Mouse (Mus musculus) kidney, adult 2 months (tissue): ENCODE measurements at regions not wholly inside any gene's neighbourhood (a gene's known extent, or its start where the extent isn't known, plus 50 kb on each side); places are given as distances from the start of the nearest gene placed in this dataset.

ENCODE experiments used
- DNase-seq: peaks from one replicate; pipeline ENCODE4 v3.0.0; 2021
- H3K27ac ChIP-seq: fragments of 200-500 bp; 2 replicates; pipeline ENCODE4 v1.5.1; 2012; ENCODE audit warnings: low read depth, low read length, control low read depth, inconsistent platforms; ENCODE audit not compliant: insufficient read depth
- H3K27me3 ChIP-seq: fragments of 200-500 bp; replicated peaks from 2 replicates; pipeline ENCODE4 v1.6.1; 2012; ENCODE audit warnings: mild to moderate bottlenecking, moderate library complexity, low read length, inconsistent platforms; ENCODE audit not compliant: control insufficient read depth, insufficient read depth
- H3K36me3 ChIP-seq: fragments of 200-500 bp; 2 replicates; pipeline ENCODE4 v1.6.1; 2012; ENCODE audit warnings: mild to moderate bottlenecking, moderate library complexity, low read length, inconsistent platforms; ENCODE audit not compliant: control insufficient read depth, insufficient read depth
- H3K4me1 ChIP-seq: fragments of 200-500 bp; 2 replicates; pipeline ENCODE4 v1.6.1; 2011; ENCODE audit warnings: low read length; ENCODE audit not compliant: control insufficient read depth, insufficient read depth
- H3K4me3 ChIP-seq: fragments of 200-500 bp; 2 replicates; pipeline ENCODE4 v1.5.1; 2011; ENCODE audit warnings: mild to moderate bottlenecking, low read depth, low read length, control low read depth; ENCODE audit not compliant: insufficient read depth
- CTCF ChIP-seq: fragments of 200-500 bp; conservative IDR thresholded peaks from 2 replicates; pipeline ENCODE4 v1.5.1; 2011; ENCODE audit warnings: low read depth, mild to moderate bottlenecking, control low read depth, low read length, moderate library complexity, mixed read lengths; ENCODE audit not compliant: insufficient read depth, insufficient read length
- POLR2A ChIP-seq: fragments of 200-500 bp; IDR thresholded peaks from one replicate; pipeline ENCODE4 v1.6.1; 2011; ENCODE audit warnings: low read depth, low read length, control low read depth
- WGBS: fragments of 180-500 bp; shearing (Covaris S2); methylation state at CpG from one replicate; pipeline ENCODE4 v1.1.7; 2018; 5-methylcytosine and 5-hydroxymethylcytosine counted together

- Histone ChIP-seq H3K36me3 (no peaks in the 10 kb centered on the region), H3K27me3 (no peaks in the 10 kb centered on the region), H3K27ac (no peak overlapping the region), H3K4me1 (no peaks in the 10 kb centered on the region), H3K4me3 (no peak overlapping the region)
- TF ChIP-seq CTCF (no peak), POLR2A (no peak)
- DNase-seq = no peak
- WGBS = 52% methylated on average over 5 of the region's 5 CpGs
Observed at GRCm38 (mm10) chr2:50538068-50538467, 241.5 kb upstream of the Mmadhc start.

GRCm38 (mm10) chr2:50535085-50535878 lies 238.7 kb upstream of the Mmadhc start:
- 93% methylated on average over 4 of the region's 4 CpGs for WGBS
- no peak for DNase-seq
- Histone ChIP-seq H3K27me3 (no peaks in the 10 kb centered on the region), H3K27ac (no peak overlapping the region), H3K36me3 (no peaks in the 10 kb centered on the region), H3K4me3 (no peak overlapping the region), H3K4me1 (no peaks in the 10 kb centered on the region)
- TF ChIP-seq POLR2A (no peak), CTCF (no peak)

- no peak overlapping the region for H3K4me3 ChIP-seq
- no peaks in the 10 kb centered on the region for H3K27me3 ChIP-seq
- no peak for DNase-seq
- no peak for TF ChIP-seq POLR2A
- no peak for TF ChIP-seq CTCF
- H3K4me1 ChIP-seq = no peaks in the 10 kb centered on the region
- H3K27ac ChIP-seq = no peak overlapping the region
- 90% methylated on average over 2 of the region's 2 CpGs for WGBS
- H3K36me3 ChIP-seq = no peaks in the 10 kb centered on the region
Observed at GRCm38 (mm10) chr2:50533702-50534101, 237.1 kb upstream of the Mmadhc start.

DNA sequence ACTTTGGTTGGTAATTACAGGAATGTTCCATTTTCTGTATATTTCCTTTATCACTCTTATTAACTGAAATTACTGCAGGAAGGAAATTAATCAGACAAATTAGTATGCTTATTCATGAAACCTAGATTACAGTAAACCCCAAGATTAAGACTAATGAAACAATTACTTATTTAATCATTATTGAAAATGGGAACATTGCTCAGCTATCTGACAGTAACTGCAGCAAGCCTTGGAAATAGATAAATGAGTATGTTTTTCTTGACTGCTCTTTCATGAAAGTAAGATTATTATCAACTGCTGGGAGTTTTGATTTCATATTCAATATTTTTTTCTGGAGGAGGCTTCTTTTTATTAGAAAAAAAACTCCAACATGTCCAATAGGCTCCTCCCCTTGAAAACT lies 230.8 kb upstream of the Mmadhc start:
- H3K4me1 ChIP-seq = no peaks in the 10 kb centered on the region
- DNase-seq = no peak
- no peak for TF ChIP-seq CTCF
- TF ChIP-seq POLR2A = no peak
- H3K36me3 ChIP-seq = no peaks in the 10 kb centered on the region
- no peak overlapping the region for H3K4me3 ChIP-seq
- H3K27ac ChIP-seq = no peak overlapping the region
- H3K27me3 ChIP-seq = no peaks in the 10 kb centered on the region

- WGBS = 89% methylated on average over 10 of the region's 10 CpGs
- TF ChIP-seq CTCF (no peak), POLR2A (no peak)
Observed at GRCm38 (mm10) chr2:50524838-50525615, 228.4 kb upstream of the Mmadhc start.

DNA sequence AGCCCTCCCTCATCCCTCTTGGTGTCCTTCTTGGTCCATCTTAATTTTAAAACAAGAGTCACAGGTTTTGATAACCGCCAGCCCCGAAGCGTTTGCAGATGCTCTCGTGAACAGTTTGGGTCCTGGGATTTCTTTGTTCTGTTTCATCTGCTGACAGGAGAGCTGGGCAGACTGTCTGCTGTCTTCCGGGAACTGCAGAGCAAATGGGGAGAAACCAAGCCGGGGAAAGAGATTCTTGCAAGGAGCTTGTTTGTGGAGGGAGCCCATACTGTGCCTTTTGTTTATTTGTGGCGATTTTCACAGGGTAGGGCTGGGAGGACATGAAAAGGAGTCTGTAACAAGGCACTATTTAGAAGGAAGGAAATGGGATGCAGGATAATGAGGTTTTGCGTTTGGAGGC lies 223.6 kb upstream of the Mmadhc start:
- TF ChIP-seq CTCF (no peak), POLR2A (no peak)
- WGBS = 67% methylated on average over 8 of the region's 8 CpGs
- no peak for DNase-seq
- H3K27me3 ChIP-seq = no peaks in the 10 kb centered on the region
- H3K4me1 ChIP-seq = no peaks in the 10 kb centered on the region; the same call in 1 of the 2 replicates
- no peak overlapping the region for H3K4me3 ChIP-seq
- no peak overlapping the region for H3K27ac ChIP-seq
- no peaks in the 10 kb centered on the region for H3K36me3 ChIP-seq

More at GRCm38 (mm10) chr2:50524838-50525615, 228.4 kb upstream of the Mmadhc start:
- no peaks in the 10 kb centered on the region for H3K27me3 ChIP-seq
- H3K4me3 ChIP-seq = no peak overlapping the region
- H3K4me1 ChIP-seq = no peaks in the 10 kb centered on the region
- H3K27ac ChIP-seq = no peak overlapping the region
- H3K36me3 ChIP-seq = no peaks in the 10 kb centered on the region
- no peak for DNase-seq

GRCm38 (mm10) chr2:50519129-50519504 lies 222.5 kb upstream of the Mmadhc start:
- TF ChIP-seq POLR2A (no peak), CTCF (no peak)
- no peak overlapping the region for H3K4me3 ChIP-seq
- H3K36me3 ChIP-seq = no peaks in the 10 kb centered on the region
- H3K27ac ChIP-seq = no peak overlapping the region
- no peak for DNase-seq
- WGBS = 66% methylated on average over 1 of the region's 1 CpGs
- H3K4me1 ChIP-seq = no peaks in the 10 kb centered on the region; the same call in 1 of the 2 replicates
- H3K27me3 ChIP-seq = no peaks in the 10 kb centered on the region
